Mouse (Mus musculus) gonadal fat pad, adult 2 months (tissue): ENCODE results near the gene Gm20388. TPM values are rescaled to one million over a fixed set of nuclear protein-coding genes. Genes with fewer than 3 reads are reported as not detected.

Source experiments
- DNase-seq: peaks from one replicate; pipeline ENCODE4 v3.0.0-alpha.2; 2012; ENCODE audit warnings: low read depth
- polyA plus RNA-seq: library from polyadenylated mRNA; depleted of rRNA; stranded (reverse); fragments of >200 nt; gene quantifications from 2 replicates; pipeline ENCODE4 v1.2.3, GENCODE M21; 2012

Gm20388 gene
- polyA plus RNA-seq, 1 experiment = 119 TPM

GRCm38 (mm10) chr8:119958076-119958475 is 47.4 kb downstream of the Gm20388 start:
- DNase-seq = no peak

GRCm38 (mm10) chr8:119960531-119961104 is 50.0 kb downstream of the Gm20388 start:
- no peak for DNase-seq

GRCm38 (mm10) chr8:119964859-119965258 is 54.2 kb downstream of the Gm20388 start:
- no peak for DNase-seq

- no peak for DNase-seq
Observed at GRCm38 (mm10) chr8:119967435-119967834, 56.8 kb downstream of the Gm20388 start.

- no peak for DNase-seq
Observed at GRCm38 (mm10) chr8:119970169-119970568, 59.5 kb downstream of the Gm20388 start.

- DNase-seq = no peak
Observed at GRCm38 (mm10) chr8:119972558-119972957, 61.9 kb downstream of the Gm20388 start.

- DNase-seq = no peak
Observed at GRCm38 (mm10) chr8:119978770-119979381, 68.2 kb downstream of the Gm20388 start.

GRCm38 (mm10) chr8:119981253-119981652 is 70.6 kb downstream of the Gm20388 start:
- no peak for DNase-seq

- DNase-seq = no peak
Observed at GRCm38 (mm10) chr8:119984085-119984484, 73.4 kb downstream of the Gm20388 start.

- no peak for DNase-seq
Observed at GRCm38 (mm10) chr8:119986174-119986573, 75.5 kb downstream of the Gm20388 start.

- no peak for DNase-seq
Observed at GRCm38 (mm10) chr8:119988087-119988486, 77.4 kb downstream of the Gm20388 start.

- DNase-seq = no peak
Observed at GRCm38 (mm10) chr8:119992249-119992648, 81.6 kb downstream of the Gm20388 start, which contains the start of gene Crispld2. Gene Crispld2 (plus strand): TSS chr8:119992438.

- DNase-seq = no peak
Observed at GRCm38 (mm10) chr8:119994114-119994513, 83.5 kb downstream of the Gm20388 start.

GRCm38 (mm10) chr8:119994556-119994955 is 83.9 kb downstream of the Gm20388 start:
- DNase-seq = no peak

- DNase-seq = no peak
Observed at GRCm38 (mm10) chr8:119997266-119997665, 86.6 kb downstream of the Gm20388 start.

GRCm38 (mm10) chr8:120000461-120000860 is 89.8 kb downstream of the Gm20388 start:
- no peak for DNase-seq

- DNase-seq = no peak
Observed at GRCm38 (mm10) chr8:120001712-120002111, 91.1 kb downstream of the Gm20388 start.

GRCm38 (mm10) chr8:120002348-120002747 is 91.7 kb downstream of the Gm20388 start:
- no peak for DNase-seq

GRCm38 (mm10) chr8:120004154-120004702 is 93.6 kb downstream of the Gm20388 start:
- DNase-seq = no peak

- DNase-seq = no peak
Observed at GRCm38 (mm10) chr8:120004705-120005381, 94.2 kb downstream of the Gm20388 start.

- no peak for DNase-seq
Observed at GRCm38 (mm10) chr8:120006645-120007160, 96.1 kb downstream of the Gm20388 start.

GRCm38 (mm10) chr8:120007178-120007577 is 96.5 kb downstream of the Gm20388 start:
- DNase-seq = no peak

GRCm38 (mm10) chr8:120009284-120009683 is 98.6 kb downstream of the Gm20388 start:
- no peak for DNase-seq
